In the genomic region with DNA sequence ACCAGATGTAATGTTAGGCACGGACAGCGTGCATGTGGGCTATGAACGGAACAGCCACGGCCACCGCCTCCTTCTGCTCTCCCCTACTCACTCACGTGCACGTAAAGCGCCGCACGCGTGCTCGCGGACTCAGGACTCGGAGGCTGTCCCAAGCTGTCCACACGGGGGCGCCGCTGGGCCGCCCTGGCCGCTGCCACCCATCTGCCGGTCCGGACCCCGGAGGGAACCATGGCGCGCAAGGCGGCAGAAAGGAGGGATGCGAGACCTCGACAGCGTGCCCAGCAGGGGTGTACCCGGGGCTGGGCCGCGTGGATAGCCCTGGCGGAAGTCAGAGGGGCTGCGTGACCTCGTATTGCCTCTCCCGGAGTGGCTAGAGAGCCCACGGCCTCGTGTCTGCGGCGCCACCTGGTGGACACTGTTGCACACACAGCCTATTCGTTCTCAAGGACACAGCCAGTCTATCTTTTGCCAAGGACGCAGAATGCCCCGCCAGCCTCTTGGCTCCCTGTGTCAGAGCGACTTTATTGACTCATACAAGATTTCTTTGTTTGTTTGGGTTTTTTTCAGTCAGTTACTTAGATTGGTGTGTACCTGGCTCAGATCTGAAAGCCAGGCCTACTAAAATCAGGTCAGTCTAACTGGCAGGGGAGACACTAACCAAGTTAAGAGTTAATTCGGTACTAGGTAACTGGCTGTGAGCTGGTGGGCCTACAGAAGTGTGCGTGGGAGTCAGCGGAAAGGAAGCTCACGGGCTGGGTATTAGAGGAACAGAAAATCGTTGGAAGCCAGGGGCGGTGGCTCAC, we compare ENCODE assay signal across 7 mouse cellular contexts. TPM values are rescaled to one million over a fixed set of nuclear protein-coding genes. Genes with fewer than 3 reads are reported as not detected.
DNase-seq lines count a peak whose midpoint lies in the region; ATAC-seq lines count a peak whose summit lies in the region.

A gene (minus strand): TSS at position 368 of the 803 bp plus-strand sequence.

- no peaks in the 10 kb centered on the region for H3K36me3 ChIP-seq in embryonic facial prominence, embryonic 10.5 days (replicated peaks)
- no peaks in the 10 kb centered on the region for H3K36me3 ChIP-seq in limb, embryonic 11.5 days (ENCODE audit: control insufficient read depth, insufficient read depth, low read length)
- no peaks in the 10 kb centered on the region for H3K36me3 ChIP-seq in midbrain, embryonic 14.5 days (ENCODE audit: control insufficient read depth, insufficient read depth, low read length)

- 4% methylated on average over 49 of the region's 49 CpGs for WGBS in embryonic facial prominence, embryonic 10.5 days
- WGBS in limb, embryonic 11.5 days = 5% methylated on average over 48 of the region's 49 CpGs
- WGBS in midbrain, embryonic 14.5 days = 4% methylated on average over 49 of the region's 49 CpGs

- H3K9me3 ChIP-seq in embryonic facial prominence, embryonic 10.5 days = no peaks in the 10 kb centered on the region
- H3K9me3 ChIP-seq in limb, embryonic 11.5 days (ENCODE audit: control insufficient read depth, low read length) = no peaks in the 10 kb centered on the region
- H3K9me3 ChIP-seq in midbrain, embryonic 14.5 days (ENCODE audit: control insufficient read depth, low read length) = no peaks in the 10 kb centered on the region

- H3K4me2 ChIP-seq in limb, embryonic 11.5 days (ENCODE audit: low read depth, severe bottlenecking) = peak within 1 kb of the TSS; percentile 87
- H3K4me2 ChIP-seq in midbrain, embryonic 14.5 days (ENCODE audit: low read length) = peak within 1 kb of the TSS; percentile 92

- no peaks in the 10 kb centered on the region for H3K27me3 ChIP-seq in embryonic facial prominence, embryonic 10.5 days (replicated peaks; ENCODE audit: low read depth, poor library complexity, severe bottlenecking)
- no peaks in the 10 kb centered on the region for H3K27me3 ChIP-seq in limb, embryonic 11.5 days (ENCODE audit: control insufficient read depth, insufficient read depth, low read length)
- H3K27me3 ChIP-seq in midbrain, embryonic 14.5 days (ENCODE audit: control insufficient read depth, insufficient read depth, low read length) = no peaks in the 10 kb centered on the region

- peak within 1 kb of the TSS; percentile 53 for H3K9ac ChIP-seq in limb, embryonic 11.5 days (ENCODE audit: low read length)
- peak within 1 kb of the TSS; percentile 64 for H3K9ac ChIP-seq in midbrain, embryonic 14.5 days (replicated peaks; ENCODE audit: low read length)

- H3K27ac ChIP-seq in embryonic facial prominence, embryonic 10.5 days (replicated peaks) = peak within 1 kb of the TSS; percentile 93
- H3K27ac ChIP-seq in limb, embryonic 11.5 days (replicated peaks; ENCODE audit: low read depth, low read length) = no peak within 1 kb of the TSS; the same call in 1 of the 2 replicates
- peak within 1 kb of the TSS; percentile 79 for H3K27ac ChIP-seq in midbrain, embryonic 14.5 days (replicated peaks; ENCODE audit: low read depth, low read length)

- peak; percentile 96 for DNase-seq in adrenal gland, postnatal 10 days
- DNase-seq in embryonic facial prominence, embryonic 10.5 days (ENCODE audit: low spot score) = peak; percentile 92
- peak; percentile 100 for DNase-seq in heart, adult 11 months
- DNase-seq in kidney, adult 18-20 months = peak; percentile 99
- peak; percentile 97 for DNase-seq in limb, embryonic 11.5 days (ENCODE audit: low spot score)
- DNase-seq in midbrain, embryonic 14.5 days = peak; percentile 97
- peak; percentile 85 to 95 for DNase-seq in spleen, adult 18-20 months

- H3K4me1 ChIP-seq in embryonic facial prominence, embryonic 10.5 days = peaks cover 23% of the 10 kb centered on the region
- H3K4me1 ChIP-seq in limb, embryonic 11.5 days (ENCODE audit: control insufficient read depth, insufficient read depth, low read length) = peaks cover 4% of the 10 kb centered on the region
- H3K4me1 ChIP-seq in midbrain, embryonic 14.5 days (ENCODE audit: control insufficient read depth, insufficient read depth, low read length) = peaks cover 4% of the 10 kb centered on the region

- peak within 1 kb of the TSS; percentile 78 for H3K4me3 ChIP-seq in embryonic facial prominence, embryonic 10.5 days
- peak within 1 kb of the TSS; percentile 40 for H3K4me3 ChIP-seq in limb, embryonic 11.5 days (ENCODE audit: low read depth, low read length)
- H3K4me3 ChIP-seq in midbrain, embryonic 14.5 days (replicated peaks; ENCODE audit: low read depth, low read length) = peak within 1 kb of the TSS; percentile 57

- peak; percentile 67 for ATAC-seq in limb, embryonic 11.5 days (ENCODE audit: insufficient number of reproducible peaks, low FRiP score, low TSS enrichment, low read depth)
- peak; percentile 89 for ATAC-seq in midbrain, embryonic 14.5 days (ENCODE audit: low FRiP score, low TSS enrichment)

RNA-seq across cellular contexts. Expression of the gene that starts here (rescaled TPM):
- 10 to 100 TPM in 1 of 2 experiments, 1 to 10 TPM in 1; 8.3 to 10.1 TPM for total RNA-seq in adrenal gland, postnatal 10 days (2021)
- polyA plus RNA-seq in embryonic facial prominence, embryonic 10.5 days (2016; fragmentation: Nextera tagmentation; extraction: Ambion mirVana) = 4.5 and 5.1 TPM in 2 replicates
- polyA plus RNA-seq in limb, embryonic 11.5 days (2014; fragmentation: Nextera tagmentation; extraction: Ambion mirVana) = 3.1 and 4.1 TPM in 2 replicates
- 5.9 and 8.0 TPM in 2 replicates for polyA plus RNA-seq in midbrain, embryonic 14.5 days (2014; fragmentation: Nextera tagmentation; extraction: Ambion mirVana)
